Mouse (Mus musculus) small intestine, adult 2 months (tissue): ENCODE data around the gene Ascl1.

Source experiments
- CTCF ChIP-seq: fragments of 200-500 bp; IDR thresholded peaks from 2 replicates; pipeline ENCODE4 v1.5.1; 2012; ENCODE audit warnings: low read depth, mild to moderate bottlenecking, control low read depth, inconsistent platforms, low read length, moderate library complexity, mixed read lengths; ENCODE audit not compliant: insufficient replicate concordance, insufficient read length; ENCODE audit errors: extremely low read depth
- POLR2A ChIP-seq: fragments of 200-500 bp; IDR thresholded peaks from 2 replicates; pipeline ENCODE4 v1.6.1; 2012; ENCODE audit warnings: low read depth, mild to moderate bottlenecking, control low read depth, inconsistent platforms, low read length, moderate library complexity

- TF ChIP-seq CTCF (no peak), POLR2A (no peak)
These were observed 716 bp upstream of the Ascl1 start for GRCm38 (mm10) chr10:87494176-87494575.
